Mouse (Mus musculus) forebrain, embryonic 10.5 days (tissue): ENCODE results near the gene Als2cl. TPM values are rescaled to one million over a fixed set of nuclear protein-coding genes. Genes with fewer than 3 reads are reported as not detected.

Source experiments
- DNase-seq: peaks from one replicate; pipeline ENCODE4 v3.0.0-alpha.2; 2017; ENCODE audit warnings: low spot score; ENCODE audit errors: extremely low spot score
- H3K27ac ChIP-seq: fragments of 300-500 bp; sonication (generic); 2 replicates; pipeline ENCODE4 v1.5.1; 2016; ENCODE audit warnings: mild to moderate bottlenecking
- H3K27me3 ChIP-seq: fragments of 300-500 bp; sonication (generic); 2 replicates; pipeline ENCODE4 v1.6.1; 2016; ENCODE audit warnings: mild to moderate bottlenecking; ENCODE audit not compliant: poor library complexity, severe bottlenecking
- H3K36me3 ChIP-seq: fragments of 300-500 bp; sonication (generic); replicated peaks from 2 replicates; pipeline ENCODE4 v1.6.1; 2016; ENCODE audit warnings: mild to moderate bottlenecking, moderate library complexity
- H3K4me1 ChIP-seq: fragments of 300-500 bp; sonication (generic); 2 replicates; pipeline ENCODE4 v1.6.1; 2016
- H3K4me3 ChIP-seq: fragments of 300-500 bp; sonication (generic); 2 replicates; pipeline ENCODE4 v1.5.1; 2016; ENCODE audit warnings: mild to moderate bottlenecking, moderate library complexity
- H3K9me3 ChIP-seq: fragments of 300-500 bp; sonication (generic); 2 replicates; pipeline ENCODE4 v1.6.1; 2016; ENCODE audit warnings: mild to moderate bottlenecking, moderate library complexity
- WGBS: fragments of 180-500 bp; shearing (Covaris S2); methylation state at CpG from one replicate; pipeline ENCODE4 v1.1.7; 2016; 5-methylcytosine and 5-hydroxymethylcytosine counted together
- polyA plus RNA-seq: library from polyadenylated mRNA; unstranded; fragments of >200 nt; fragmentation: Nextera tagmentation; extraction: Ambion mirVana; gene quantifications from 2 replicates; pipeline ENCODE4 v1.2.1, GENCODE M21; 2016

Als2cl gene
- polyA plus RNA-seq, 1 experiment from 2014 or later, result 0.97 TPM

DNA sequence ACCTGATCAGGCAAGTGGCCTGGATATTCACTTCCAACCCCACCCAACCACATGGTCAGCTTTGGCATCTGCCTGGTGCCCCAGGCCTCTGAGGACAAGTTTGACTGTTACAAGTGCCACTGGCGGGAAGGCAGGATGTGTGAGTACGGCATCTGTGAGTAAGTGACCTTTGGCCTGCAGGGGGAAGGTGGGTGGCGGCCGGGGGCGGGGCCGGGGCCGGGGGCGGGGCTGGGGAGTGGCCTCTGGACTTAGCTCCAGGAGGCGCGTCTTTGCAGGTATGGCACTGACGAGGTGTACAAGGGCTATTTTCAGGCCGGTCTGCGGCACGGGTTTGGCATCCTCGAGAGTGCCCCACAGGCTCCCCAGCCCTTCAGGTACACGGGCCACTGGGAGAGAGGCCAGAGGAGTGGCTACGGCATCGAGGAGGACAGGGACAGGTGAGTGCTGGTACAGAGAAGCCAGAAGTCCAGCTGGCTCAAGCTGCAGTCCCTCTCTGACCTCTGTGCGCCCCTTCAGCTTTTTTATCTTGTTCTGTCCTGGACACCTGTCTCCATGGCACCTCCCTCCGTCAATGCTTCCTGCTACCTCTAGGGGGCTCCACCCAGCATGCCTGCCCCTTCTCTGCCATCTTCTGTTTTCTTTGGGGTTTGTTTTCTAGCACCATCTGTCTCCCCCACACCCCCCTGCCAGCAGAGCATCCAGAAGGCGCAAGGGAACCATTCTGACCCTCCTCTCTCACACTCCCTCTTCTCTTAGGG, 10.5 kb downstream of the Als2cl start:
- H3K9me3 ChIP-seq, result no peaks in the 10 kb centered on the region
- peaks cover 28% of the 10 kb centered on the region for H3K27me3 ChIP-seq
- H3K4me3 ChIP-seq, result no peak overlapping the region
- WGBS, result 13% methylated on average over 21 of the region's 21 CpGs
- no peaks in the 10 kb centered on the region for H3K36me3 ChIP-seq
- no peak overlapping the region for H3K27ac ChIP-seq
- peaks cover 37% of the 10 kb centered on the region for H3K4me1 ChIP-seq
- DNase-seq, result no peak

DNA sequence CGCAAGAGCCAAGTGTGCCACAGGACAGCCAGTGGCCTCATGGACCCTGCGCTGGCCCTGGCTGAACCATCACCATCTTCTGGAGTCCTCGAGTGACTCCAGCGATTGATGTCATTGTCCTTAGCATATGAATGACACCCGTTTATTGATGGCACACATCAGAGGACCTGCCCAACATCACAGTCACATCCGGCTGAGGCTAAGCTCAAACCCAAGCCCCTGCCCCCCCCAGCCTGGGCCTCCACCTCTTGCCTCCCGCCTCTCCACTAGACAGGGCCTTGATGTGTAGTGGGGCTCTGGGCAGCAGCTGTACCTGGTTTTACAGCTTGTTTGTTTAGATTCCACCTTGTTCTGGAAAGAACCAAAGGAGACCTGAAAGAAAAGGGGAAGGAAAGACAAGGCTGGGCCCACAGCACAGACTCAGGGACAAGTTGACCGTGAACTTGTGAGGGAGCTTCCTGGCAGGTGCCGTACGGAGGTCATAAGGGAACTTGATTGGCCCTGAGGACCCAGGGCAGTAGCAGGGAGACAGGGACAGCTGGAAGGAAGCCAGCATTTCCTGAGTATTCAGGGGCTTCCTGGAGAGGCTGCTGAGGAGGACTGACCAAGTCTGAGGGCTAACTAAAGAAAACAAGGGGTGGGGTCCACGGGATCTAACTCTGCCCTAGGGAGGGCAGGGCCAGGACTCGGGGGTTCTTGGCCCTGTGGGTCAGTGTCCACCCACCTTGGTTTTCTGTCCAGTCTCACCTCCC, 11.6 kb downstream of the Als2cl start:
- 85% methylated on average over 12 of the region's 12 CpGs for WGBS
- Histone ChIP-seq H3K36me3 (no peaks in the 10 kb centered on the region), H3K27me3 (peaks cover 34% of the 10 kb centered on the region), H3K4me3 (no peak overlapping the region), H3K4me1 (peaks cover 47% of the 10 kb centered on the region), H3K27ac (peak overlapping the region; percentile 13; the same call in 1 of the 2 replicates), H3K9me3 (no peaks in the 10 kb centered on the region)
- DNase-seq, result no peak

DNA sequence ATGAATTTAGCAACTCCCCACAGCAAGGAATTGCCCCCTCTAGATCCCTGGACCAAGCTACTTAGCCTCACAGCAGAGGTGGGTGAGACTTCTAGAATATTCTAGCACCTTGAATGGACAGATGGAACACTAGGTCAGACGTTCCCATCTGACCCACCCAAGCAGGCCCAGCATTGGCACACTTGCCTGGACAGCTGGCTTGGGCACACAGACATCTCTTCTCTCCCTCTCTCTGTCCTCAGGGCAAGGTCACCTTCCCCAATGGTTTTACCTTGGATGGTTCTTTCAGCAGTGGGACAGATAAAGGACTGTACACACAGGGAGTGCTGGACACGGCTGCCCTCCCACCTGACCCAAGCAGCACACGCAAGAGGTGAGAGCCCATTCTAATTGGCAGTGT, 12.9 kb downstream of the Als2cl start:
- Histone ChIP-seq H3K27me3 (peaks cover 37% of the 10 kb centered on the region), H3K9me3 (no peaks in the 10 kb centered on the region), H3K4me3 (no peak overlapping the region), H3K4me1 (peaks cover 49% of the 10 kb centered on the region), H3K27ac (no peak overlapping the region), H3K36me3 (no peaks in the 10 kb centered on the region)
- 91% methylated on average over 3 of the region's 3 CpGs for WGBS
- no peak for DNase-seq

DNA sequence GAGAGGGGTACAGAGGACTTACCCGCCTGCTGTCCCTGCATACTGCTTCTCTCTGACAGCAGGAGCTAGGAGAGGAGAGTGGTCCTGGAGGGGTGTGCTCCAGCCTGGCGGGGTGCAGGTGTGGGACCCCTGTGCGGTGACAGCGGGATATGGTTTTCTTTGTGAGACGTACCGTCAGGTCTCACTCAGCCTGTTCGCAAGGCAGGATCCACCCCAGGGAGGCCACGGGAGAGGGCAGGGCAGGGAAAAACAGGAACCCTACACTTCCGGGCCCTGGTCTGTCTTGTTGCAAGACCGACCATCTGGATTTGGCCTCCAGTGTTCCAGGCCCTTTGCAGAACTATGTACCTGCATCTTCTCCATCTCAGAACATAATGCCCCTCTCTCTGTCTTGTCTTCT, 13.8 kb downstream of the Als2cl start:
- Histone ChIP-seq H3K27me3 (peaks cover 43% of the 10 kb centered on the region), H3K4me3 (no peak overlapping the region), H3K9me3 (no peaks in the 10 kb centered on the region), H3K4me1 (peaks cover 44% of the 10 kb centered on the region), H3K36me3 (no peaks in the 10 kb centered on the region), H3K27ac (no peak overlapping the region)
- no peak for DNase-seq
- WGBS, result 72% methylated on average over 10 of the region's 10 CpGs

DNA sequence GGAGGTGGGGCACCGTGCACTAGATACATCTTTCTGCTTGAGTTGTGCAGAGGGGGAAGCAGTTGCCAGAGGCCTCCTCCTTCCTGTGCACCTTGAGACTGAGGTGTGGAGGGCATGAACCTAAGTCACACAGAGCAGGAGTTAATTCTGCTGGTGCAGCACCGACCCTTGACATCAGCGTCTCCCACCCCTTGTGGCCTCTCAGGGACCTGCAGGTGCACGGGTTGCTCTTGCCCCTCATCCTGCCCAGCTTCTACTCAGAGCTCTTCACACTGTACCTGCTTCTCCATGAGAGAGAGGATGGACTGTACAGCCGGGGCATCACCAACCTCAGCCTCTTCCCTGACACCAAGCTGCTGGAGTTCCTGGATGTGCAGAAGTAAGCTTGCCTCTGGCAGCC, 15.8 kb downstream of the Als2cl start:
- H3K27ac ChIP-seq, result peak overlapping the region; percentile 44
- WGBS, result 48% methylated on average over 5 of the region's 5 CpGs
- H3K4me3 ChIP-seq, result peak overlapping the region; percentile 35; the same call in 1 of the 2 replicates
- no peaks in the 10 kb centered on the region for H3K9me3 ChIP-seq
- no peaks in the 10 kb centered on the region for H3K36me3 ChIP-seq
- peaks cover 31% of the 10 kb centered on the region for H3K4me1 ChIP-seq
- peaks cover 34% of the 10 kb centered on the region for H3K27me3 ChIP-seq
- no peak for DNase-seq

DNA sequence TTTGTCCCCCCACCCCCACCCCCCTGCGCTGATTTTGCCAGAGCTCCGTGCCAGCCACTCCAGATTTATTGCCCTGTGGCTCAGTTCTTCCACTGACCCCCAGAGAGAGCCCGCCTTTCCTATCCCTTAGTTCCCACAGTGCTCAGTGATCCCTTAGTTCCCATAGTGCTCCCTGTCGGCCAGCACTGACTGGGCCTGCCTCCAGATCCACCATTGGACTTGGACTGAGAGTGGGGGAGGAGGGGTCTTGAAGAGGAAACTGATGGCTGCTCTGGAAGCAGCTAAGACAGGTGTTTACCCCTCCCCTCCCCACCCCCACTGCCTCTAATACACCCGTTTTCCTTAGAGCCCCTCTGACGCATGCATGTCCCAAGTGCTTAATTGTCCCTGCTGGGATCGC, 16.3 kb downstream of the Als2cl start:
- WGBS, result 21% methylated on average over 7 of the region's 7 CpGs
- no peaks in the 10 kb centered on the region for H3K36me3 ChIP-seq
- H3K4me1 ChIP-seq, result peaks cover 26% of the 10 kb centered on the region
- DNase-seq, result no peak
- H3K27me3 ChIP-seq, result peaks cover 34% of the 10 kb centered on the region
- H3K9me3 ChIP-seq, result no peaks in the 10 kb centered on the region
- H3K4me3 ChIP-seq, result peak overlapping the region; percentile 35
- peak overlapping the region; percentile 44 for H3K27ac ChIP-seq

DNA sequence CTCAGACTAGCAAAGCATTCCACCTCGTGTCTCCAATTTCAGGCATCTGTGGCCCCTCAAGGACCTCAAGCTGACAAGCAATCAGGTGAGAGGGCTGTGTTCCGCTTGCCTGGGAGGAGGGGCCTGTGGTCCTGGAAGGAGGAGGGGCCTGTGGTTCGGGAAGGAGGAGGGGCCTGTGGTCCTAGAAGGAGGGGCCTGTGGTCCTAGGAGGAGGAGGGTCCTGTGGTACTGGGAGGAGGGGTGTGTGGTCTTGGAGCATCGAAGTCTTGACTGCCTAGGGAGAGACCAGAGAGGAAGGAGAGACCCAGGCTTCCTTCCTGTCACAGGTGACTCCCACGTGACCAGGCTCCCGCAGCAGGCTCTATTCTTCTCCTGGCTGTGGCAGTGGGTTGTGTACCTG, 16.9 kb downstream of the Als2cl start:
- H3K27ac ChIP-seq, result peak overlapping the region; percentile 44
- peaks cover 22% of the 10 kb centered on the region for H3K4me1 ChIP-seq
- peak; percentile 60 for DNase-seq
- H3K4me3 ChIP-seq, result peak overlapping the region; percentile 35
- H3K9me3 ChIP-seq, result no peaks in the 10 kb centered on the region
- WGBS, result 4% methylated on average over 6 of the region's 6 CpGs
- H3K36me3 ChIP-seq, result no peaks in the 10 kb centered on the region
- peaks cover 34% of the 10 kb centered on the region for H3K27me3 ChIP-seq

DNA sequence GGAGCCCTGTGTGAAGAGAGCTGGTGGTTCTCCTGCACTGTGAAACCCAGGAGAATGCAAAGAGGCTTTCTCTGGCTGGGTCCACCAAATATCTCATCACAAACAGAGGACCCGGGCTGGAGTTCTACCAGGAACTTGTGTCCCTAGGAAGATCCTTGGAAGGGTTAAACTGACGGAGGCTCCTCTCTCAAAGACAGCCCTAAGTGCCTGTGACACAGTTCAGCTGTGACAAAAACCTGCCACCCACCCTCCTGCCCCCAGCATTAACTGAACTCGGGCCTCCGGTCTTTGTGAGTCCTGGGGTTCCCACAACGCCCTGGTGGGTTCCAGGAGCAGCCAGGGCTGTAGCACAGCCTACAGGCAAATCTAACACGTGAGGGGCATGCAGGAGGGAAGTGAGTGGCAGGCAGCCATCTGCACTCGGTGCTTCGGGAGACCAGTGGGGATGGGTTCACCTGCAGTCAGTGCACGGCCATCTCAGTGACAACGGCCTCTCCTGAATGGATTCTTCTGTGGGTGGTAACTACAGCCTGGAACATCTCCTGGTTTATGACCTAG, 19.9 kb downstream of the Als2cl start:
- Histone ChIP-seq H3K4me3 (no peak overlapping the region), H3K9me3 (no peaks in the 10 kb centered on the region), H3K27ac (no peak overlapping the region), H3K27me3 (peaks cover 21% of the 10 kb centered on the region), H3K36me3 (no peaks in the 10 kb centered on the region), H3K4me1 (peaks cover 17% of the 10 kb centered on the region)
- 71% methylated on average over 10 of the region's 10 CpGs for WGBS
- no peak for DNase-seq

DNA sequence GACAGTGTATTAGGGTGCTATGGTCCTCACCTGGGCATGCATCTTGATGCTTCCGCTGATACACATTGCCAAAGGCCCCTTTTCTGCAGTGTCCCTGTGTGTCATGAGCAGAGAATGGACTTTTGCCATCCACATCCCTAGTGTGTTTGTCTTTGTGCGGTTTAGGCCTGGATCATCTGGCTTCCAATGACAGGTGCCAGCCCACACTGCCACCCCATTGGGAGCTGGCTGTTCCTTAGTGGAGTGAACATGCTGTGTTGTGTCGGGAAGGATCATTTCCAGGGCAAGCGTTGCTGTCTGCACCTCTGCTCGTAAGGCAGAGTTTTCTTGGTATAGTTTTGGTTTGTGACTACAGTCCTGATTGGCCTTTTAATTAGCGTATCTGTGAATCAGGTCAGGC, 21.5 kb downstream of the Als2cl start:
- Histone ChIP-seq H3K36me3 (no peaks in the 10 kb centered on the region), H3K9me3 (no peaks in the 10 kb centered on the region), H3K4me3 (no peak overlapping the region), H3K4me1 (peaks cover 8% of the 10 kb centered on the region), H3K27ac (no peak overlapping the region), H3K27me3 (peaks cover 9% of the 10 kb centered on the region; the same call in 1 of the 2 replicates)
- 87% methylated on average over 6 of the region's 6 CpGs for WGBS
- no peak for DNase-seq

DNA sequence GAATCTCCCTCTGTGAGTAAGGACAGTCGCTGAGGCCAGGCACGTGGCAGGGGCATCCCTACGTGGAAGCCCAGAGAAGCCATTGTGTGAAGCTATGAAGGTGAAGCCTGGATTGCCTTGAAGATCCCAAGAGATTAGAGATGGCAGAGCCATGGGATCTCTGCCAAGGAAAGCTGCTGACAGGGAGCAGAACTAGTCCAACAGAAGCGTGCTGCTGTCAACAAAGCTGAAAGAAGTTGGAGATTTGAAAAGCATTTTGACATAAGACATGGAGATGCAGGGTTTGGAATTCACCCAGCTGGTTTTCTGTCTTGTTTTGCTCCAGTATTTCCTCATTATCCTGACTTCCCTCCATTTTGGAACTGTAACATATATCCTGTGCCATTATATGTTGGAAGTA, 22.6 kb downstream of the Als2cl start:
- WGBS, result 92% methylated on average over 4 of the region's 4 CpGs
- Histone ChIP-seq H3K27ac (no peak overlapping the region), H3K4me3 (no peak overlapping the region), H3K4me1 (no peaks in the 10 kb centered on the region), H3K9me3 (peaks cover 3% of the 10 kb centered on the region; the same call in 1 of the 2 replicates), H3K27me3 (peaks cover 9% of the 10 kb centered on the region; the same call in 1 of the 2 replicates), H3K36me3 (no peaks in the 10 kb centered on the region)
- no peak for DNase-seq

DNA sequence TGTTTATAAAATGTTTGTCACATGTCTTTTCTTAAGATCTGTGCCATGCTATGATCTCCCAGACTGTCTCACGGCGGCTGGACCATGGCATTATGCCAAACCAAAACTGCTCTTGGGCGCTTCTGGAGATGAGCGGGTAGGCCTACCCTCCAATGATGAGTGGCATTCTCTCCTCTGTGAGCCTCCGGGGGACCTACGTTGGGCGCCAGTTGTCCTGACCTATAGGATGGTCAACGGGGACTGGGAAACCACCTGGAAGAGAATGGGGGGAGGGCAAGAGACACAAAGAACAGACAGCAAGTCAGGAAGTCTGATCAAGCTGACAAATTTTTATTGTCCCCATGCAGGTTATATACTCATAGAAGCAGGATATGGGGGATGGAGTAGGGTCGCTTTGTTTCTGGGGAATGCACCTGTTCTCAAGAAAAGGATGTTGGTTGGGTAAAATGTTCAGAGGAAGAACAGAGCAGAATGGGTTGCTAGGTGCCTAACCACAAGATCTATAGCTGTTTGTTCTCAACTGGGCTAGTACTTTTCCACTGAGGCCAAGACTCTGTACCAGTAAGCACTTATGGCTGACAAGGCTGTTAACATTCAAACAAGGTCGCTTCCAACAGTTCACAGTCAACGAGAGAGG, 27.6 kb downstream of the Als2cl start:
- H3K27me3 ChIP-seq, result no peaks in the 10 kb centered on the region
- no peaks in the 10 kb centered on the region for H3K36me3 ChIP-seq
- 95% methylated on average over 11 of the region's 11 CpGs for WGBS

DNA sequence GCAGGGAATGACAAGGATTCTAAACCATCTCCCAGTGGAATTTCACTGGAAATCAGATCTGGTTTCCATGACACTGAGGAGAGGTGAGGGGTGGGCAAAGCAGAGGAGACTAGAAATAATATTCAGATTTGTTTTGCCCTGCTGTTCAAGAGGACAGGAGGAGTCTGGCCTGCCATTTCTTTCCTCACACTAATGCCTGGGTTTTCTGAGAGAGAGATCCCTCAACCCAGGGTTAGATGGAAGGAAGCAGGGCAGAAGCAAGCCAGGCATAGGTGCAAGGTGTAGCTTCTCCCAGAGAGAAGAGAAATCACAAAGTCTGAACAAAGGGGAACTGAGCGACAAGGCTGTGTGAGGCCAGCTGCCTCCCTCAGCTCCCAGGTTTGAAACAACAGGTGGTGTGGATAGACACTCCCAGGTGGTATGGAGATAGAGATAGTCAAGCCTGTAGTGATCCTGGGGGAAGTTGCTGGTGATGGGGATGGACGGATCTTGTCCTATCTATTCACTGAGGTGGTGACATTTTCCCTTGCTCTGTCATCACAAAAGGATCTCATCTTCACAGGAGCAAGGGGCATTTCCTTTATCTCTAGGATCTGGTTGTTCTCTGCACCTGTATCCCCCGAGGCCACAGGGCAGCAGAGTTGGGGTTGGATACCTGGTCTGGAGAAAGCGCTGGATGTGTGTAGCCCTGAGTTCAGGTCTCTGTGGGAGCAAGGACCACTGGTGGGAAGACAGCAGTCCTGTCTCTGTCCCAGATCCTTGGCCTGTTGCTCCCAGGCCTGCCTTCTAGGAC, 28.4 kb downstream of the Als2cl start:
- peaks cover 6% of the 10 kb centered on the region for H3K4me1 ChIP-seq
- no peak for DNase-seq
- H3K36me3 ChIP-seq, result no peaks in the 10 kb centered on the region
- no peaks in the 10 kb centered on the region for H3K27me3 ChIP-seq
- WGBS, result 84% methylated on average over 4 of the region's 4 CpGs
- H3K4me3 ChIP-seq, result no peak overlapping the region
- H3K27ac ChIP-seq, result no peak overlapping the region
- peaks cover 5% of the 10 kb centered on the region; the same call in 1 of the 2 replicates for H3K9me3 ChIP-seq

More for the DNA sequence above, 27.6 kb downstream of the Als2cl start:
- Histone ChIP-seq H3K27ac (no peak overlapping the region), H3K4me1 (peaks cover 4% of the 10 kb centered on the region), H3K9me3 (peaks cover 5% of the 10 kb centered on the region; the same call in 1 of the 2 replicates), H3K4me3 (no peak overlapping the region)
- no peak for DNase-seq
